Mouse (Mus musculus) CD4-positive, CD25-positive, alpha-beta regulatory T cell (primary cell): ENCODE results near the gene Carmil3. TPM values are rescaled to one million over a fixed set of nuclear protein-coding genes. Genes with fewer than 3 reads are reported as not detected.

ENCODE experiments used
- polyA plus RNA-seq: library from polyadenylated mRNA; unstranded; fragments of 100-300 nt; shearing (Covaris generic); gene quantifications from one replicate; pipeline ENCODE4 v1.2.1, GENCODE M21; 2017

Gene Carmil3
- 0.60 TPM for polyA plus RNA-seq

GRCm38 (mm10) chr14:55490361-55491201 is at the start of gene Carmil3:
Gene Carmil3, plus strand, starts transcription at chr14:55490651.

GRCm38 (mm10) chr14:55478651-55479599 is 11.5 kb upstream of the Carmil3 start, which contains the start of gene Dhrs4:
Gene Dhrs4, plus strand, starts transcription at chr14:55478758.

GRCm38 (mm10) chr14:55510125-55510731 is 19.8 kb downstream of the Carmil3 start, which contains the start of gene Cpne6:
Gene Cpne6, plus strand, starts transcription at chr14:55510445.

GRCm38 (mm10) chr14:55524785-55525184 is 34.3 kb downstream of the Carmil3 start, which contains the start of gene Nrl:
Gene Nrl, minus strand, starts transcription at chr14:55524981.

GRCm38 (mm10) chr14:55540067-55540786 is 49.8 kb downstream of the Carmil3 start, which contains the start of gene Pck2:
Gene Pck2, plus strand, starts transcription at chr14:55540266.

Other genes with a start within 250 kb of the Carmil3 start
- gene Dhrs4, start 11.9 kb upstream of the Carmil3 start, polyA plus RNA-seq, result 37.4 TPM
- 0.05 TPM for gene Cpne6, start 19.8 kb downstream of the Carmil3 start, polyA plus RNA-seq
- 0.08 TPM for gene Nrl, start 34.3 kb downstream of the Carmil3 start, polyA plus RNA-seq
- gene Pck2, start 49.6 kb downstream of the Carmil3 start, polyA plus RNA-seq, result 30.9 TPM
- 139 TPM for gene Dcaf11, start 69.4 kb downstream of the Carmil3 start, polyA plus RNA-seq
- 4.4 TPM for gene A730061H03Rik, start 69.8 kb downstream of the Carmil3 start, polyA plus RNA-seq
- not detected for gene Fitm1, start 85.0 kb downstream of the Carmil3 start, polyA plus RNA-seq
- gene Psme1, start 87.5 kb downstream of the Carmil3 start, polyA plus RNA-seq, result 1,061 TPM
- gene Emc9, start 94.7 kb downstream of the Carmil3 start, polyA plus RNA-seq, result 41.4 TPM
- gene Psme2, start 100.5 kb downstream of the Carmil3 start, polyA plus RNA-seq, result 694 TPM
- 64.2 TPM for gene Rnf31, start 101.1 kb downstream of the Carmil3 start, polyA plus RNA-seq
- 196 TPM for gene Irf9, start 112.9 kb downstream of the Carmil3 start, polyA plus RNA-seq
- 9.6 TPM for gene Rec8, start 127.4 kb downstream of the Carmil3 start, polyA plus RNA-seq
- gene Ipo4, start 145.3 kb downstream of the Carmil3 start, polyA plus RNA-seq, result 70.3 TPM
- gene Gm49378, start 147.2 kb downstream of the Carmil3 start, polyA plus RNA-seq, result 1.3 TPM
- 83.6 TPM for gene Tm9sf1, start 153.2 kb downstream of the Carmil3 start, polyA plus RNA-seq
- gene Tssk4, start 159.5 kb downstream of the Carmil3 start, polyA plus RNA-seq, result 2.1 TPM
- 111 TPM for gene Mdp1, start 169.9 kb downstream of the Carmil3 start, polyA plus RNA-seq
- gene Gmpr2, start 181.3 kb downstream of the Carmil3 start, polyA plus RNA-seq, result 50.7 TPM
- 388 TPM for gene Nedd8, start 181.5 kb downstream of the Carmil3 start, polyA plus RNA-seq
- gene Tinf2, start 191.2 kb downstream of the Carmil3 start, polyA plus RNA-seq, result 69.1 TPM
- 0.47 TPM for gene Tgm1, start 223.3 kb downstream of the Carmil3 start, polyA plus RNA-seq
- gene Rabggta, start 231.6 kb downstream of the Carmil3 start, polyA plus RNA-seq, result 75.9 TPM